Mouse (Mus musculus) ES-CJ7 (cell line): Measurements from ENCODE around the gene Exoc4.
A peak's percentile ranks its signal among the peaks of the same experiment; 100 is the strongest.

ENCODE experiments used
- DNase-seq: peaks from one replicate; pipeline ENCODE4 v3.0.0; 2011; ENCODE audit warnings: low read depth, low spot score

The Exoc4 gene

DNA sequence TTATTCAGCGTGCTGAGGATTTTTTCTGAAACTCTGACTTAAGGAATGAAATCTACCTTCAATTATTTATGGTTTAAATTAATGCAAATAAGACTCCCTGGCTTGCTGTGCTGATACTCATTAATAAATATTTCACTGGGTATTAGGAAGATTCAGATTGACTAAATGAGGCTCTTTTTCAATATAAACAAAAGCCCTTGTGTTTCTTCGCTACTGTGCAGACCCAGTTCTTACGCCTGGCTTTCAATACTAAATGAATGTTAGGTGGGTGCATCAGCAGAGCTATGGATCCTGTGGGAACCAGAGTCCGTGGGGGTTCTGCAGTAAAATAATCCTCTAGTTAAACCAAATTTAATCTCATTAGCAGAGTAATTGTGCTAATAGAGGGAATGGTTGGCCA, 490.4 kb downstream of the Exoc4 start:
- no peak for DNase-seq

DNA sequence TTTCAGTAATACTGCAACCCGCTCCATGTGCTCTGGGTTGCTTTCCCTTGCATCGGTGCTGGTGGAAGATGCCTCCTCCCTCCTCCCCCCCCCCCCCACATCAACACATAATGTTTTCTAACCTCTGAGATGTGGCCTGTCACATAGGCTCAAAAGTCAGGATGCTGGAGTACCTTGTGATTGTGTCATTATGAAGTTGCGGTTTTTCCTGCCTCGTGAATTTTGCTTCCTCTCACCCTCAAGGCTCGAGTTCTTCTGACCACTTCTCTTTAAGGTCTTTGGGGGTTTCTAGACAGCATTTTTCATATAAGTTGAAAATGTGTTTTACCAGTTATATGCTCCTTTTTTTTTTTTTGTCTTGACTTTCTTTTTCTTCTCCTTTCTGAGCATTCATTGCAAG, 507.1 kb downstream of the Exoc4 start:
- DNase-seq: no peak

DNA sequence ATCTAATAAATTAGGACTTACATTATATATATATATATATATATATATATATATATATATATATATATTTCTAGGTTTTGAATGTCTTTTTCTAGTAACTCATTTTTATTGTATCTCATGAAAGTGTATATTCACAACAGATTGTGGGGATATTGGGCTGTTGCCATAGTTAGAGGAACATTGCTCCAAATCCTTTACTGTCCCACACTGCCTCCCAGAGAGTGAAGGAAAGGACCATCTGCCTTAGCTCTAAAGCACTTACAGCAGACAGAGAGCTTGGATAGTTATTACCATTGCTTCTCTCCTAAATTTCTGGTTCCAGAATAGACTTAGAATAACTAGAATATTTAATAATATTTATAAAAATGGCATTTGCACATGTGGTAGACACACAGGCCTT, 512.7 kb downstream of the Exoc4 start:
- DNase-seq: no peak

DNA sequence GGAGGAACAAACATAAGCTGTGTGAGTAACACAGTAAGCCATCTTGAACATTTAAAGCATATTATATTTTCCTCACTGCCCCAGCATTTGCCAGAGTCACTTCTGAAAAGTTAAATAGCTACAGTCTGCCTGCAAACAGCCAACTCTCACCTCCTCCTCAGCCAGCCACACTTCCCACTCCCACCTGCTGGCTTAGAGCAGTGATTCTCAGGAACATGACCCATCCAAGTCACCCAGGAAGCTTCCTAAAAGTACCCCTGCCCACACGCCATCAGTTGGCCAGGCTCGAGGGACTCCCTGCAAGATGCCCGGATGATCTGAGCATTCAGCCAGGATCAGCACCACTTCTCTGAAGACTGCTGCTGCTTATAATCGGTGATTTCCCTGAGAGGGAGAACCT, 514.4 kb downstream of the Exoc4 start:
- DNase-seq: no peak

DNA sequence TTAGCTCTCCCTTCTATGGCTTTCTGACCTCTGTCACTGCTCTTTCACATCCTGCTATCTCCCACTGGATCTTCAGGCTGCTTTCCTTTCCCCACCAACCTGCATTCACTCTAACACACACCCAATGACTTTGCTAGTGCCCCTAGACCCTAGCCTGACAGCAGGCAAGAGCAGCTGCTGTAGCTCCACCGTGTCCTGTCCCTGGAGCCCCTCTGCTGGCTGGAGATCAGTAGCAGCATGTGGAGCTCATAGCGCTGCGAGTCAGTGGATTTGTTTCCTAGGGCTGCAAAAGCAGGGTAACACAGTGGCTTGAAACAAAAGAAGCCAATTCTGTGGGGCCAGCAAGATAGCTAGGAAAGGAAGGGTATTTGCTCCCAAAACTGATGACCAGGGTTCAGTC, 515.1 kb downstream of the Exoc4 start:
- no peak for DNase-seq

DNA sequence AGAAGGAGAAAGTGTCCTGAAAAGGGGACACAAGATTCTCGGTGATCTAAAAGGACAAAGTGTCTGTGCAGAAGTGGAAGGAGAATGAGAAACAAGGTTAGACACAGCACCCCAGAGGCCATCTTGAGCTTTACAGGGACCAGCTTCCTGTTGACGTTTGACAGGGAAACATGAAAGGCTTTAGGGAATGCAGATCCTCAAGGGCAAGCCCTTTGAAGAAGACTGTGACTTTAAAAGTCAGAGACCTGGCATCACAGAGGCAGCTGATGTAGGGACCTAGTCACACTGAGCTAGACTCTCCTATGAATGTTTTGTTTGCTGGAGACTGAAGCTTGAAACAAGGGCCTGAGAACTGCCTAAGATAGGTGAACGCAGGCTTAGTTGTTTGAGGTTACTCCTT, 520.4 kb downstream of the Exoc4 start:
- DNase-seq: peak; percentile 71

DNA sequence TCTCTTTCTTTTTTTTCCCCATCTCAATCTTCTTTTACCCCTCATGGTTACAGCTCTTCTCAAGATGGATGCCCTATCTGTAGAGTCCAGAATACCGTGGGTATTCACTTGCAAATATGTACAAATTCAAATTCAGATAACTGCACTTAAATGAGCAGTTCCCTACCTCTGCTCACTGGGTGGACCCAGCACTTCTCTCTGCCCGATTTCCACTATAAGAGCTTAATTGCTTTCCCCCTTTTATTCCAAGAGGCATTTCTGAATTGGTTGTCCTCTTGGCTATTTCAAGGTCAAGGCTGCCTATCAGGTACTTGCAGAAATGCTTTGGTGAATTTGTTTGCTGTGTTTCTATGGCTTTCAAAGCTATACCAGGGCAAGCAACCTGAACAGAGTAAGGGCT, 521.1 kb downstream of the Exoc4 start:
- DNase-seq: peak; percentile 90

DNA sequence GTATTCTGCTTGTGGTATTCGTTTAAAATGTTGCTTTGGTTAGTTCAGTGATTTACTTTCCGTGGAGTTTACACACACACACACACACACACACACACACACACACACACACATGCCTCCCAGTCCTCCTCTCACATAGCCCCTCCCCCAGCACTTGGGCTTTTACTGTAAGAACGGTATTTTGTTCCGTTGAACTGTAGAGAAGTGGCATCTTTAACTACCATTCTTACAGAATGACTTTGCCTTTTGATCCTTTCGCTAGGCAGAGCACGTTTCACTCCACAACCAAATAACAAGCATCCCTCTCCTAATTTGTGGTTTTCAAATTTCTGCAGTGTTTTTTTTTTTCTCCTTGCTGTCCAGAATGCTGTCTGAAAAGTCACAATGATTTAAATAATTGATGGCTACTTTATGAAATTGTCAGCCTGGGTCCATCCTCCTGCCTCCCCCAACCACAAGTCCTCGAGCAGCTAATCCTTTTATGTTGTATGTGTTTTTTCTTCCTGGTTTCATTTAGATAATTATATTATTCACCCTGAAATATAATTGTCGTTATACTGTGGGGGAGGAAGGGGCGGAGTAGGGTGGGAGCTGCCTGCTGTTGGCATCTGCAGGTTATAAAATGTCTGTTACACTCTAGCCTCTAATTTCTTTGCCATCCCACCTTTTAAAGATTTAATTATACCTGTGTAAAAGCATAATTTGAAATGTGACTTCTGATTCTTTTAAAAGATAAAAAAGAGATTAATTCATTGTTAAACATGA, 523.8 kb downstream of the Exoc4 start:
- no peak for DNase-seq

DNA sequence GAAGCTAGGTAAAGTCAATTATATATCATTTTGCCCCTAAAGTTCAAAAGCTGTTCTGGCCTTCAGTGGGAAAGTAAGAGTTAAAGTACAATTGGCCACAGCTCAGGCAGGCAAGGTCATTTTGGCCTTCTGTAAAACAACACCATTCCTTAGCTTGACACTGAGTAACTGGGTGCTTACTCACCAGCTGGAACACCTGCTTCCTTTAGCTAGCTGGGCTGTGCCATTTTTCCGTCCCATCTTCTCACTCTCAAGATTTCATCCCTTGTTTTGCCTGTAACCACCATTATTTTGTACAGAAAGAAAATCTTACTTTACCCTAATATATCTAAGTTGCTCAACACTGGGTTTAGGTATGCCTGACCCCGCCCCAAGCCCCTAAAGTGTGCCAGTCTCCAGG, 543.7 kb downstream of the Exoc4 start:
- no peak for DNase-seq

DNA sequence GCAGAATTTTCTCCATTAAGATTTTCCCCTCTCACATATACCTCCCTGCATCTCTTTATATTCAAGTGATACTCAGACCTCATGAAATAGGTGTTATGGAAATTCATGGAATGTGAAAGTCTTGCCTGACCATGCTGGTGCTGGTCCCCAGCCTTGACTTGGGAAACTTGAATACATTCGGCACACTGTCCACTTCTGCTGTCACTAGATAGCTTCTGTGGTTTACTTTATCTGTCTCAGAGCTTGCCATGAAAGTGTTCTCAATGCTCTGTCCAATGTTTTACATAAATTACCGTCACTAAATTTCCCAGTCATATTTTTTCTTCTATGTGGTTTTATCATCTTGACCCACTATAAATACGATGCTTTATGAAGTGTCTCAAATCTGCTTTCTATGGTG, 552.4 kb downstream of the Exoc4 start:
- no peak for DNase-seq

DNA sequence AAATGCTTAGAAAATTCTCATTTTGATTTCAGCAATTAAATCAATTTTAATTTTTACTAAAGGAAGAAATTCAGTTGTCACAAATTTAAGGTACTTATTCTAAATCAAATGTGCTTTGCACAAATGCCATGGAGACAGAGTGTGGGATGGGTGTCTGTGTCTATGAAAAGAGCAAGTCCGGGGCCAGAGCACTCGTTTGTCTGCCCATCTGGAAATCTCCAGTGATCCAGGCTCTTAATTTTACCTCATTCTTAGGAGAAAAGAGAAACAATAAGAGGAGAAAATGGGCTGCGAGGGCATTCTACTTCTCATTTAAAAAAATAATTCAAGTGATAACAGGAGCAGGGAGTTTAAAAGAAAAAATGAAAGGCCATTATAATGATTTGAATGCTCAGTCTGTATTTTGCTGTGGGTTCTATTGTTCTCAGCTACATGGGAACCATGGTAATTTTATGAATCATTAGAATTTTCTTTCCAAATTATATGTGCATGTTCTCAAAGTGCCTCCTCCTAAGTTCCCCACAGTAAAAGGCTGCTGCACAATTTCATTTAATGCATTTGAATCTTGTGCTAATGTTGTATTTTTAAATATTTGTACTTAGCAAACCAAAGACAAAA, 554.7 kb downstream of the Exoc4 start:
- DNase-seq: no peak

DNA sequence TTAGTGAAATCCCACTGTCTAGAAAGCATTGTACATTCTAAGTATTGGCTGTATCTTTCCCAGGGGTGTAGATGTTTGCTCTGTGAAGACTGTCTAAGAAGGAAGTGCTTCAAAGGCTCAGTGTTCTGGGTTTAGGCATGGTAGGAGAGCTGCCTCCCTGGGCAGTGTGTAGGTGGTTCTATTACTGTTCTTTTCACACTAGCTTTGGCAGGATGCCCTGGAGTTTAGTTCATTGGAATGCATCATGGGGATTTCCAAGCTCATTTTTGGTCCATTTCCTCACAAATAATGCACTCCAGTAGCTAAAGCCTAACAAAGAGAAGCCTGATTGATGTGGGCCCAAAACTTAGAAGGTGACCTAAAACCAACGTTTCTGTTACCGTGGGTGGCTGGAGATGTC, 555.9 kb downstream of the Exoc4 start:
- no peak for DNase-seq

DNA sequence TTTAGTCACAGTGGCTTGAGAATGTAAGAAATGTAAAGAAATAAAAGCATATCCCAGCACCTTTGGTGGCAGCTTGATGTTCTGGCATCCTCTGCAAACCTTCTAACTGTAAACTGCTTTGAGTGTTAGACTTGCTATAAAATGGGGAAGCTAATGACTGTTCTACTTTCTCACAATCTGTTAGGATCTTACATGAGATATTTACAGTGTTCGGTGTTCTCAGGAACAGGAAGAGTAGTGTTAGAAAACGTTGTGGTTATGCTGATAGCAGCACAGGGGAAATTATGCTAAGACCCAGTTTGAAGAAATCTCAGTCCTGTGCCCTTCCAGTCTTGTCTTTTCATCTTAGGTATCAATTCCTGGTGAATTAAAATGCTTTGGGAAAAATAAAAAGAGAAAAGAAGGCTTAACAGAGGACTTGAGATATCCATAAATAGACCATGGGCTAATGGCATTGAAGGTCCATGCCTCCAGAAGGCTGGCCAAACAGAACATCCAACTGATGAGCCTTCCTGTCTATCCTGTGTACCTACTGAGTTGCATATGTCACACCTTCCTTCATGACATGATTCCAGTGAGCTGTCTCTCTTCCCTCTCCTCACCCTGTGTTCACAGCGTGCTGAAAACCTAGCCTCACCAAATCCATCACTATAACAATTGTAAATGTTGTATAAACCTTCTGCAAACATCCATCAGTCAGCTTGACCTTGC, 557.3 kb downstream of the Exoc4 start:
- DNase-seq: no peak

DNA sequence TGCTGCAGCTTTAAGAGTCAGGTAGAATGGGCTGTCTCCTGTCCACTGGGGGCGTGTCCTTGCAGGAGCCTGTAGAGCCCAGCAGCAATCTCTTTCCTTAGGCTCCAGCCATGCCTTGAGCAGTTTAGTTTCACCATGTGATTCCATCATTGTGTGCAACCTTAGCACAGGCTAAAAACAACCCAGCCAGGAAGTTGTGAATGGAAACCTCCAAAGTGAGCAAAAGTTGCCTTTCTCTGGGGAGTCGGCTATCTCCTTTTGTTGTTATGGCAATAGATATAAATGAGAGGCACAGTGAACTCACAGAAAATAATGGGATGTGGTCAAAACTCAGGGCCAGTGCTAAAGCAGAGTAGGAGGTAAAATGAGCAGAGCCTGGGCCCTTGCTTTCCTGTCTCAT, 565.5 kb downstream of the Exoc4 start:
- no peak for DNase-seq

DNA sequence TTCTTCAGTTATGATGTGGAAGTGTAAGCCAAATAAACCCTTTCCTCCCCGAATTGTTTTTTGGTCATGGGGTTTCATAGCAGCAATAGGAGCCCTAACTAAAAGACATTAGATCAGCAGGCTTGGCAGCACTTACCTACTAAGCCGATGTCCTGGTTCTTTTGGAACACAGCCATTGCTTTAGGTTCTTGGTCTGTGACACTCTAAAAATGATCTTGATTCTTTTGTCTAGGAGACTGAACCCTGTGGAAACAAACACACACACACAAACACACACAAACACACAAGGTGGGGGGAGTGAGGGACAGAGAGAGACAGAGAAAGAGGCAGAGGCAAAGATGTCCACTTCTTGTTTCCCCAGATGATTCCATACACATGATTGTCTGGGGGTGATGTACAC, 574.3 kb downstream of the Exoc4 start:
- DNase-seq: no peak

DNA sequence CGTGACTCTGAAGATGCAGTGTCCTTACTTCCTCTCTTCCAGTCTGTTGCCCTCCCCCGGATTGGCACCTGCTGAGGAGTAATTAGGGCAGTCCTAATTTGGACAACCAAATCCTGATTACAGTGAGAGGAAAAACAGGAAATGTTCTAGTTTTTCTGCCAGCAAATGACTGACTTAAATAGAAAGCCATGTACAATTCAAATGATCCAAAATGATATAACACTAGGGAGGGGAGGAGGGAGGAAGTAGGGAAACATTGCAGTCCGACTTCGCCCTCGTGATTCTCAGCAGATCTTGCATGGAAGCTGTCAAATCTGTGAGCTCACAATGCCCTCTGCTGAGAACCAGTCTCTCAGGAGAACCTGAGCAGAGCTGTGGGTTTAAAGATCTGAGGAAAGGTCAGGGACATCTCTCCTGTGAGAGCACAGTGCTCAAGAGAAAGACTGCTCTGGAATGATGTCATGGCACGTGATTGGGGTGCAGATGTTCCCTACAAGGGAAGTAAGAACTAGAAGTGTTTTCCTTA, 575.0 kb downstream of the Exoc4 start:
- DNase-seq: no peak

DNA sequence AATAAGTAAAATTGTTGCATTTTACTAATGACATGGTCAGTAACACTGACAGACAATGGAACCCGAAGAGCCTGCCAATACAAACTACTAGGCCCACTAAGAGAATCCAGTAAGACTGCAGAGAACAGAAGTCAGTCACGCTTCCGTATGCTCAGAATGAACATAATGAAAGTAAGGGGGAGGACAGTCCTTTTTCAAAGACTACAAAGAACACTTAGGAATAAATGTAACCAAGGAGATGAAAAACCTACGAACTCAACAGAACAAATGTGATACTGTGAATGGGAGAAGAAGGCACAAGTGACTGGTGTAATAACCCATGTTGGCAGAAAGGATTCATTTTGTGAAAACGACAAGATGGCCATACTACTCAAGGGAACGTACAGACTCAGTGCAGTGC, 579.6 kb downstream of the Exoc4 start:
- DNase-seq: no peak

DNA sequence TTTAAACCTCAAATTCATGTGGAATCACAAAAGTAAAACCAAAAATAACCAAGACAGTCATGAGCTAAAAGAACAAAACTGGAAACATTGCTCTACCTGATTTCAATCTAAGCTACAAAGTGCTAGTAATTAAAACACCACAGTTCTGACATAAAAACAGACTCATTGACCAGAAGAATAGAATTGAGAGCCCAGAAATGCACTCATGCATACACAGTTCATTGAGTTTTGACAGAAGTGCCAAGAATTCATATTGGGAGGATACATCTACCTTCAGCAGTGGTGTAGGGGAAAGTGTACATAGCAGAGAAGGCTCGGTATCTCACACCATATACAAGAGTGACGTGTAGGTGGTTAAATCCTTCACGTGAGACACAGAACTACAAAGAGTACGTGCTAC, 580.4 kb downstream of the Exoc4 start:
- DNase-seq: no peak

DNA sequence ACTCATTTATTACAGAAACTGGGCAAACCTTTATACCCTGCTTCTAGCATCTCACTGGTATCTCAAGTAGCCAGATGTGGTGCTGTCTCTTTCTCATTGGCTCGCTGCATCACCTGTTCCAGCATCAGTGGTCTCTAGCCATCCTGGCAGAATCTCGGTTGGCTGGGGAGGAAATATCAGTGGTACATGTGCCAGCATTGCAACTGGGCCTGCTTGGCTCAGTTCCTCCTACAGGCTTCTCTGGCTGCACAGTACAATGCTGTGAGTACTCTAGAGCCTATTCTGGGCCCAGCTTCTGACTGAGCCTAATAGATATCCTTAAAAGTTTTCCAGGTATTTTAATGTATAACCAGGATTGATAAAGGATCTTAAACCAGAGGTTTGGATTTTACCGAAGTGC, 582.4 kb downstream of the Exoc4 start:
- no peak for DNase-seq

DNA sequence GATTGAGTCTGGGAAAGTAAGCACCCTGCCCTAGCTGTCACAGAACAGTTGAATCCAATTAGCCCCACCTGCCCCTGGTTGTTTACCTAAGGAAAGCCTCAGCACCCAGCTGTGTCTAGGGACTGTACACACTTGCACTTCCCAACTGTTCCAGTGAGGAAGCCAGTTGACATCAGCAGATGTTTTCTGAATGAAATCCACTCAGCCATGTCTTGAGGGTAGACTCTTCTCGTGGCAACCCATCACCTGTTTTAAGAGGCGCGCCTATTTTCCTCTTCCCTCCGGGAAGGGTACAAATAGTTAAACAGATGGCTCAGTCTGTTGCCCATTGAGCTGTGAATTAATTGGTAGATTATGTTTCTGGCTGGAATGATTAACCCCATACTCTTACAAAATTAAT, 584.1 kb downstream of the Exoc4 start:
- peak; percentile 4 for DNase-seq

DNA sequence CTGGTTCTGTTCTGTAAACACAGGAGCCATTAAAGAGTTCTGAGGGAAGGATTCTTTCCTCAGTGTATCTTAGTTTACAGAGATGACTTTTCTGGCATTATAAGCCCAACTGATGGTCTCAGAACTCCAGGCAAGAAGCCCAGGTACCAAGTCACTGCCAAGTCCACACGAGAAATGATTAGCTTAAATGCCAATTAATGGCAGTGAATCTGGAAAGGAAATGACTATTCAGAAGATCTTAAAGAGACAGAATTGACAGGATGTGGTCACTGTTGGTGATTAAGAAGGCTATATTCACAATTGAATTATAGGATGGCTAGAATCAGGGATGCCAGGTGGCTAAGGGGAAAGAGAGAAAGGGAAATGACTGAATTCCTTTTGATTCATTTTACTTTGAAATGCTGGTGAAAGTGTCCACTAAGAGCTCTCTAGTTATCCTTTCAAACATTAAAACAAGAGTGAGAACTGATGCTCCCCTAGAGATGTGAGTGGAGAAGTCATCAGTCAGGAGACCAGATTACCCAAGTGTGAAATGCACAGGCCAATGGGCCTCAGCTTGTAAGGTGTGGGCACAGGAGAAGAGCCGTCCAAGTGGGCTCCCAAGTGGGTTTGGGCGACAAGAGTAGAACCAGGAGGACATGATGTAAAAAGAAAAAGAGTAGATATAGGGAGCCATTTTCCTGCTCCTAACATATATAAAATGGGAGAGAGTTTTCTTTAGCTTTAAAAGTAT, 587.3 kb downstream of the Exoc4 start:
- DNase-seq: no peak

DNA sequence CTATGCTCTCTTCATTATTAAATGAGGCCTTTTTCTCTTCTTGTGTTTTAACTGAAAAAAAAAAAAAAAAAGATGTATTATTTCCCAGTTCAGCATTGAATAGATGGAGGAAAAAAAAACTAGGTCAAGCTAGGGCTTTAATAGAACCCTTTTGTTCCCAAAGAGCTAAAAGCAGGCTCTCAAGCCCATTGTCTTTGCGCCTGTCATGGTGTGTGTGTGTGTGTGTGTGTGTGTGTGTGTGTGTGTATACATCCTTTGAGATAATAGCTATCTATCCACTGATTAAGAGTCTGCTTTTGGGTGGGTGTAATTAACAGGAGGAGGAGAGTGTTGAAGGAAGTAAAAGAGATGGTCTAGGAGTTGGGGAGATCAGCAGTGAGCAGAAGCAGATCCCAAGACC, 594.0 kb downstream of the Exoc4 start:
- DNase-seq: no peak
